Mouse (Mus musculus): Measurements from ENCODE around the gene Tmed2.
"Not testable (repeated sequence)": the region's sequence is repeated elsewhere in the genome, so short reads cannot be mapped to it uniquely, and the experiment has no call there.

Gene Tmed2

GRCm38 (mm10) chr5:124540383-124540786 is at the start of gene Tmed2:
Gene Tmed2 (plus strand): TSS chr5:124540695.
- DNase-seq (ENCODE audit: low read depth, low spot score): peak; percentile 95

DNA sequence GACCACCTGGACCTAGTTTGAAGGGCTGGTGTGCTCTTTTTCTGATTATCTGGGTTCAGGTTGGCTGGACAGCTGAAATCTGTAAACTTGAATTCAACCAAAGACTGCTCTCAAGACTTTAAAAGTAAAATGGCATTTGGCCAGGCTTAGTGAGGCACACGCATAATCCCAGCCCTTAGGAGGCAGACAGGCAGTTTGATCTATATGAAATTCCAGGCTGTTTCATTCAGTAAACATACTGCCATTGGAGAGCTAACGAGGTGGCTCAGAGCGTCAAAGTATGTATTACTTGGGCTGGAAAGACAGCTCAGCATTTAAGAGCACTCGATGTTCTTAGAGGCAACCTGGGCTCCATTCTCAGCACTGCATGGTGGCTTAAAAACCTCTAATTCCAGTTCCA is 48.8 kb upstream of the Tmed2 start:
- DNase-seq (ENCODE audit: low read depth, low spot score): no peak

GRCm38 (mm10) chr5:124492618-124493017 is 47.9 kb upstream of the Tmed2 start:
- no peak for DNase-seq (ENCODE audit: low read depth, low spot score)

DNA sequence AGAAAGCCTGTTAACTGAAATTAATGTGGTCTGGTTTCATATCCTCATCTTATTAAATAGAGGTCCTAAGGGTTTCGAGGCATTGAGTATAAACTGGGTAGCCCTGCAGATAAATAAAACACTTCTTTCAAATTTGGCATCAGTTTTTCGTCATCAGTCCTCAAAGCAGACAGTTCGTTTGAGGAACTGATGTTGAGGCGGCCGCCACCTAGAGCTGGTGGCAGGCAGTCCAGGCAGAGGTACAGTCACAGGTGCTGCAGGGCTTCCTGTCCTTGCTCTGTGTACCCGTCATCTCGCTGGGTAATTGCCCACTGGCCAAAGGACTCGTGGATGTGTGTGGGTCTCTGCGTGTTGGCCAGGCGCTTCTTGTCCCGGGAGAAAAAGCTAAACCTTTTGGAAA is 47.0 kb upstream of the Tmed2 start:
- DNase-seq (ENCODE audit: low read depth, low spot score): no peak

- no peak for DNase-seq (ENCODE audit: low read depth, low spot score)
Observed at GRCm38 (mm10) chr5:124495547-124495946, 44.9 kb upstream of the Tmed2 start.

DNA sequence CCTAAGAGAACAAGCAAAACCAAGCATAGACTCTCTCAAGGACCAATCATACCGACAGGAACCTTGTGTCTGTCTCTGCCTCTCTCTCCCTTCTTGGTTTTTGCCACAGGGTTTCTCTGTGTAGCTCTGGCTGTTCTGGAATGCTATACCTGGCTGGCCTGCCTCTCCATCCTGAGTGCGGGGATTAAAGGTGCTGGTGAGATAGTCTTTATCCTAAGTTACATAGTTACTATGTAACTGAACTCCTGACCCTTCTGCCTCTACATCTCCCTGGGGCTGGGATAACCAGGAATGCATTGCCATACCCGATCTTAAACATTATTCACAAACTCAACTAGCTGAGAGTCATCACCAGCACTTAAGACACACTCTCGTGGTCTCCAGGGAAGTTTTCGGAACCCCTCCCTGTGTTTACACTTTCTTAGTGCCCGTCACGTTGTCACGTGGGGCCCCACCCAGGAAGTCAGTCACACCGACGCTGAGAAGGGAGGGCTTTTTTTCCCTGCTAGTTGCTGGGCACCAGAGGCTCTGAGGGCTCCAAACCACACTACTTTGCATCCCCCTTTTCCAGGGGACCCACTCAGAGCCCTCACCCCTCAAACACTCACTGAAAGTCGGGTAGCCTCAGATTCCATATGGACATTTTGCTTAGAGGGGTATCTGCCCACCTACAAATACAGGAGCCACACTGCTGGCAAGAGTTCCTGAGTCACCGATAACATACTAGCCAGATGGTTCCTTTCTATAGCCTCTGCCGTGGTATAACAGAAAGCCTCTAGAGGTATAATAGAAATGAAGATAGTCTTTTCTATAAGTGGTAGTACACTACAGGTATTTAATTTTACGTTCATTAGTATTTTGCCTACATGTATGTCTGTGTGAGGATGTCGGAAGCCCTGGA is 43.6 kb upstream of the Tmed2 start:
- no peak for DNase-seq (ENCODE audit: low read depth, low spot score)

DNA sequence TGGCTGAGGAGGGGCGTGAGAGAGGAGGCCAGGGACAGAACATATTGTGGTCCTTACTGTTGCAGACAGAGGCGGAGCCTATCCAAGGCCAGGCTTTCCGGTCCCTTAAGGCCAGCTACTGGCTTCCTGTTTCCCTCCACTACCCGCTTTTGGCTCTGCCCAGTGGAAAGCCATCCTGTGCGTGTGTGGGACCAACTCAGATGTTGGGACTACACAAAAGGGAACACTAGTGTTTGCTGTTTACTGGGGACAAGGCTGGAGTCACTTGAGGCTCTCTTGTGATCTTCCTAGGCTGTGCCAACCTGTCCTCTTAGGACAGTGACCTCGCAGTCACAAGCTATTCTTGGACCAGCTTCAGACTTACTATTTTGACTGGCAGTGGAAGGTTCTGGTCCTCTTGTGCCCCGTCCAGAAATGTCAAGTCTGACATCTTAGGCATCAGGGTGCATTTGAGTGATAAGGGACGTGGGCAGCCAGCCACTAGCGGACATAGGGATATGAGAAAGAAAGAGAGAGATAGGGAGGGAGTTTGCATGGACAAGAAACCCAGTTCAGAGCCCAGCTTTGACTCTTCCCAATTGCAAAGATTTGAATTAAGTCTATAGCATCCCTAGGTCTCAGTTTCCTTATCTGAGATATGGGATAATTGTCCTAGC is 42.1 kb upstream of the Tmed2 start:
- DNase-seq (ENCODE audit: low read depth, low spot score): no peak

DNA sequence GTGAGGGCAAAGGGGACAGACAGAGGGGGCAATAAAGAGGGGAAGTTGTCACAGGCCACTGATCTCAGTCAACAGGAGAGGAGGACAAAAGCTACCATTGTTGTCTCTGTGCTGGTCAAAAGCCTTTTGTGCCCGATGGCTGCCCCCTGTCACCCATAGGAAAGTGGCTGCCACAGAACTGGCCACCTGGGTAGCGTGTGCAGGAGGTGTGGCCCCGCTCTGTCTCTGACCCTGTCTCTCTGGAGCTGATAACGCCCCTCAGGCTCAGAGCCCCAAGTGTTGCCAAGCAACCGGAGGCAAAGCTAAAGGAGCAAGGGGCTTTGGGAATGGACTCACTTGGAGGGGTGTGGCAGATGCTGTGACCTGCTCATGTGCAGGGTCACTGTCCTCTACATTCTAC is 41.5 kb upstream of the Tmed2 start:
- no peak for DNase-seq (ENCODE audit: low read depth, low spot score)

DNA sequence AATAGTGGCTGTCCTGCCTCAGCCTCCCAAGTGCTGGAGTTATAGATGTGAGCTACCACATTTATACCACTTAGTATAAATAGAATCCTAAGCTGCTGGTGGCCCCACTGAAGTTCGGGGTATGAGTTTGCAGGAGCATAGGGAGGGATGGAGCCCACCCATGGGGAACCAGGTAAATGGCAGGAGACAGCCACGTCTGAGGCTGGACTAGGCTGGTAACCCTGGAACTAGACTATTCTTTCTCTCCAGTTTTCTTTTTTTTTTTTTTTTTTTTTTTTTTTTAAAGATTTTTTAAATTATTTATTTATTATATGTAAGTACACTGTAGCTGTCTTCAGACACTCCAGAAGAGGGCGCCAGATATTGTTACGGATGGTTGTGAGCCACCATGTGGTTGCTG is 40.5 kb upstream of the Tmed2 start:
- not testable (repeated sequence) for DNase-seq (ENCODE audit: low read depth, low spot score)

DNA sequence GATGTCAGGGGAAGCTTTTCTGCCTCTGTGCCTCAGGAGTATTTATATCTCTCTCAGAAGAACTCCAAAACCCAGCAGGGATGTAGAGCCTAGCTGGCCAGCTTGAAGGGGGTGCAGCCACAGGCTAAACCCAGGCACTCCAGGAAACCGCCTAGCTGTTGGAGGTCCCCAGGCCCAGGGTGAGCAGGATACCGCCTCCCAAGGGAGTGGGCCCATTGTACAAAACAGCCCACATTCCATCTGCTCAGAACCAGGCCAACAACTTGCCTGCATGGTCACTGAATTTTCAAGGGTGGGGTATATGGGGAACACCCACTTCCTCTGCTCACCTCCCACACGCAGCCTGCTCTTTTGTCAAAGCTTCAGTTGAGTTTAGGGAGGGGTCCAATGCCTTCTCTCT is 39.9 kb upstream of the Tmed2 start:
- DNase-seq (ENCODE audit: low read depth, low spot score): no peak

DNA sequence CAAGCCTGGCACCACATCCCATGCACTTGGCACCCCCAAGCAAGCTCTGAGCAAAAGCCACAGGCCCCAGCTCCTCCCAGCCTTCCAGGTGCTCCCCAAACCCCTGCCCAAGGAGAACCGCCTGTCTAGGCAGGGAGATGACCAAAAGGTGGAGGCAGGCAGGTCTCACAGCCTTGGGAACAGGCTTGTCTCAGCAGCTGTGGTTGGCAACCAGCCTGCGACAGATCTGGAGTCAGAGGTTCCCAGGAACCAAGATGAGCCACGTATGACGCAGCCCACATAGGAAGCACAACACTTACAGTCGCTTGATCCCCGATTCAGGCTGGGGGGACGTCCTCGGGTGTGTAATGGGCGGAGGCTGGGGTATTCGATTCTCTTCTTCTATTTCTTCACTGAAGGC is 39.0 kb upstream of the Tmed2 start:
- no peak for DNase-seq (ENCODE audit: low read depth, low spot score)

DNA sequence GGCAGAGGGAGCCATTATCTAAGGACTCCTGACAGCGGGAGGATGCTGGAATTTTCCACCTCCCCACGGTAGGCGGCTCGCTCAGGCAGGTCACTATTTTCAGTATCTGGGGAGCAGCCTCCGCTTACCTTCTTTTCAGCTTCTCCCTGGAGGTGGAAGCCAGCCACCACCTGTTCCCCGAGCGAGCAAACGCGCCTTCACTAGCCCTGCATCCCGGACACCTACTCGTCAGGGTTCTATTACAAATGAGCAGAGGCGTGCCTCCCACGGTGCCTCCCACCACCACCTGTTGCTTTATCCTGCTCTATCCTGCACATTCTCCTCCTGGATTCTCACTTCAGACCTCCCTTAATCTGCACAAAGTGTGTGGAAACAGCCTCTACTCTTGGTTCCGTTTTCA is 36.8 kb upstream of the Tmed2 start:
- no peak for DNase-seq (ENCODE audit: low read depth, low spot score)

DNA sequence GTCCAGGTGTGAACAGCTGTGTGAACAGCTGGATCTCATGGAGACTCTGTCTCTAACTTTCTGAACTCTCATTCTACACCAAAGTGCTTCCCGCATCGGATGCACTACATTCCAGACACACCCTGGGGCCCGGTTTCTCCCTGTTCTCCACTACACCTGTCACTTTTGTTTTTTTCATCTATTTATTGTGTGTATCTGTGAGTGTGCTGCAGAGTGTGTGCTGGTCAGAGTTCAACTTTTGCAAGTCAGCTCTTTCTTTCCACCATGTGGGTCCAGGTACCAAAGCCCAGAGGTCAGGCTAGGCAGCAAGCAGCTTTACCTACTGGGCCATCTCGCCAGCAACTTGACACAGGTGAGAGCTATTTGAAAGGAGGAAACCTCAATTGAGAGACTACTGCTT is 35.3 kb upstream of the Tmed2 start:
- DNase-seq (ENCODE audit: low read depth, low spot score): no peak

GRCm38 (mm10) chr5:124506731-124507359 is 33.6 kb upstream of the Tmed2 start:
- DNase-seq (ENCODE audit: low read depth, low spot score): no peak

DNA sequence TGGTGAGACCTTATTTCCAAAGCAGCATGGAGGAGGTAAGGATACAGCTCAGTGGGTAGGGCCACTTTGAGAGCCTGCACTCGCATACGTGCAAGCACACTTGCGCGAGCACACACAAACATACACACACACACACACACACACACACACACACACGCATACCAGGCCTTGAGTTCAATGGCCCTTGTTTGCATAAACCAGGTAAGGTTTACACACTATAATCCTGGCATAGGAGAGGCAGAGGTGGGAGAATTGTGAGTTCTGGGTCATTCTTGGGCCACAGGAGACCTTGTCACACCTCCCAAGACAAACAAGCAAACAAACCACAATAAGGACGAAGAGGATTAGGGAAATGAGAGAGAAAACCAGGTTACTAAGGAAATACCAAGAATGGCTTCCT is 31.3 kb upstream of the Tmed2 start:
- DNase-seq (ENCODE audit: low read depth, low spot score): no peak

GRCm38 (mm10) chr5:124509742-124510237 is 30.7 kb upstream of the Tmed2 start:
- DNase-seq (ENCODE audit: low read depth, low spot score): no peak

DNA sequence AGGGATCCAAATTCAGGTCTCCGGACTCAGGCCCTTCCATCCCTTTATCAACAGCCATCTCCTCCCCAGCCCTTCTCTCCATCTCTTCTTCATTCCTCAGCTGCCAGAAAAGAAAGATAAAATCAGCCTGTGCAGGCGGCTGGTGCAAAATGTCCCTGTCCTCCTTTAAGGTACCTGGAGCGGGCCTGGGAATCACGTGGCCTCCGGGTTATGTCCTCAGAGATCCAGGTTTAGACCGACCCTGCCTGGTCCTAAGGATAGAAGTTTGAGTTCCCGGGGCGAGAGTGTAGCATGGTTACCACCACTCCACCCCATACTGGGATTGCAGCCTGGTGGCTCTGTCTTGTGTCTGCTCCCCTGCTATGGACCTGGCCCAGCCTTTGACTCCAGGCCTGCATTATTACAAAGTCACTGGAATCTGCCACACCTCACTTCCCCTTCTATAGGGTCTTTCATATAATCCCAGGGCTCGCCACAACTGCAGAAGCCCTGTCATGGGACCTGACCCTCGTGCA is 29.9 kb upstream of the Tmed2 start:
- DNase-seq (ENCODE audit: low read depth, low spot score): no peak

- no peak for DNase-seq (ENCODE audit: low read depth, low spot score)
Observed at GRCm38 (mm10) chr5:124515789-124516188, 24.7 kb upstream of the Tmed2 start.

- DNase-seq (ENCODE audit: low read depth, low spot score): no peak
Observed at GRCm38 (mm10) chr5:124518648-124519047, 21.8 kb upstream of the Tmed2 start.

DNA sequence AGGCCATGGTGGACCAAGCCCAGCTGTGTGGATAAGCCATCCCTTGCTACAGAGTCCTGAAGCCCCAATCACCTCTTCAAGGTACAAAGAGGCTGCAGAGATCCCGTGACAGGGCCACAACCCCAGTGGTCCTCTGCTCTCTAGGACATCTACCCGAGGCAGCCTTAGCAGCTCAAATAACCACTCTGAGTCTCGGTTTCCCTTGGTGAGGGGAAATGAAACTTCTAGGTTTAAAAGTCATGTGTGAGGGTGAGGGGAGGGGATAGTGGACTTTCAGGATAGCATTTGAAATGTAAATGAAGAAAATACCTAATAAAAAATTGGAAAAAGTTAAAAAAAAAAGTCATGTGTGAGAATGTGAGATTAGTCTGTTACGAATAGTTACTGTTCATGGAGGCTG is 18.9 kb upstream of the Tmed2 start:
- DNase-seq (ENCODE audit: low read depth, low spot score): no peak

- DNase-seq (ENCODE audit: low read depth, low spot score): no peak
Observed at GRCm38 (mm10) chr5:124523032-124523431, 17.5 kb upstream of the Tmed2 start.

DNA sequence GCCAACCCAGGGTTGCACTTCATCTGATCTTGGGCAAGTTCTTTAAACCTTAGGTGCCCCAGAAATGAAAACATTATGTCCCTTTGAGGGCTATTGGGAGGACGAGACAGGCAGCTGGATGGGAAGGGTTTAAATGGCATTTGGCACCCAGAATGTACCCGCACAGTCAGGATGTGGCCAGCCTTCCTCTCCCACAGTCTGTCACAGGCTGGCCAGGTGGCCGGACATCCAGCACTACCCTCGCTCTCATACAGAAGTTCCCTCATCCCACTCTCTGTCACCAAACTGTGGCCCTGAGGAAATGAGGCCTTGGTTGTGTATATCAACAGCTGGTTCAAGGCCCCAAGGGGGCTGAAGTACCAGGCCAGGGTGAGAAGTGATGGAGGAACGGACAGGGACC is 15.6 kb upstream of the Tmed2 start:
- no peak for DNase-seq (ENCODE audit: low read depth, low spot score)
